In the genomic region with DNA sequence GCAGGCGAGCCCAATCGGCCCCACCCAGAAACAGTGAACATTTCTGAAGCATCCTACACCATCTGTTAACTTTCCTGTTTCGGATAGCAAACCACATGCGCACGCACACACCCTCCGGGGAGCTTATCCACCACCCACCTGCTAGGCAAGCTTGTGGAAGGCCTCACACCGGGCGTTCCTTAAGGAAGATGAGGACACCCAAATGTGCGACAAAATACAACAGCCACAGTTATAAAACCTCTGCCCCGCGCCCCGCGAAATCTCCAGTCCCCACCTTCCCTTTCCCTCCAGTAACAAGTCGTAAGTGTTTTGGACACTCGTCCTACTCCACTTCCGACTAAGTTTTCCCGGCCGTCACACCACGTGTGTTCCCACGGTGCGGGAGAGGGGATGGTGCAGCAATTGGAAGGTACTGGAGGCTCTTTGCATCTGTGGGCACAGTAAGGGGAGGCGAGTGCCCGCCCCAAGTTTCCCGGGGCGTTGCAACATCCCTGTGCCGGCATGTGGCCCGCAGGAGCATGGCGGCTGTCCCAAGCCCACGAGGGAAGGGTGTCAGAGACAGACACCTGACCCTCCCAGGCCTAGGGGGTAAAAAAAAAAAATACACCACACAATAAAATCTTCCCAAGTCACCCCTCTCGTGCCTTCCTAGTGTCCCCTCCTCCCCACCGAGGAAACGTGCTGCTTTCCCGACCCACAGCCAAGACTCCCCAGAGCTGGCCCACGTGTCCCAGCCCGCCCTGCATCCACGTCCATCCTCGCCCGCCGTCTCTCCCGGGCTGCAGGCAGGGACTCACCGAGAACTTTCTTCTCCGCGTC, we compare ENCODE assay signal across 8 mouse cellular contexts. TPM values are rescaled to one million over a fixed set of nuclear protein-coding genes. Genes with fewer than 3 reads are reported as not detected.
DNase-seq lines count a peak whose midpoint lies in the region; ATAC-seq and TF ChIP-seq lines count a peak whose summit lies in the region.

No protein-coding gene starts in this region.

- peak overlapping the region; percentile 94 for H3K9ac ChIP-seq in ES-Bruce4 (ENCODE audit: low read depth, poor library complexity, severe bottlenecking)
- peak overlapping the region; percentile 86 for H3K9ac ChIP-seq in forebrain, embryonic 13.5 days
- H3K9ac ChIP-seq in neural tube, embryonic 15.5 days (replicated peaks), result peak overlapping the region; percentile 84

- peak overlapping the region; percentile 82 for H3K4me3 ChIP-seq in ES-Bruce4 (ENCODE audit: low read depth, low read length)
- peak overlapping the region; percentile 83 for H3K4me3 ChIP-seq in forebrain, embryonic 13.5 days
- peak overlapping the region; percentile 70 for H3K4me3 ChIP-seq in lung, adult 2 months (replicated peaks; ENCODE audit: extremely low read depth, low read depth, low read length)
- H3K4me3 ChIP-seq in neural tube, embryonic 15.5 days (replicated peaks), result peak overlapping the region; percentile 81

- ATAC-seq in forebrain, embryonic 13.5 days, result peak; percentile 49
- peak; percentile 75 for ATAC-seq in neural tube, embryonic 15.5 days (ENCODE audit: low FRiP score)

- H3K9me3 ChIP-seq in ES-Bruce4 (replicated peaks; ENCODE audit: control insufficient read depth, insufficient read depth, low read length, poor library complexity, severe bottlenecking), result no peaks in the 10 kb centered on the region
- no peaks in the 10 kb centered on the region for H3K9me3 ChIP-seq in forebrain, embryonic 13.5 days (replicated peaks)
- H3K9me3 ChIP-seq in neural tube, embryonic 15.5 days (replicated peaks), result no peaks in the 10 kb centered on the region

- DNase-seq in c-Kit-positive CD71-positive TER-119-negative erythroid progenitor cells, embryonic 14.5 days (ENCODE audit: low read depth), result peak; percentile 86
- peak; percentile 65 to 69 for DNase-seq in heart, postnatal 10 days
- peak; percentile 65 to 81 for DNase-seq in layer of hippocampus, adult 18-20 months (ENCODE audit: low spot score in 2 of 2)
- peak; percentile 69 for DNase-seq in lung, adult 2 months
- DNase-seq in thymus, adult 18-20 months, result peak; percentile 8 to 19

- H3K4me2 ChIP-seq in forebrain, embryonic 13.5 days, result peak overlapping the region; percentile 81
- peak overlapping the region; percentile 93 for H3K4me2 ChIP-seq in neural tube, embryonic 15.5 days

- WGBS in forebrain, embryonic 13.5 days, result under 1% methylated on average over 43 of the region's 43 CpGs
- WGBS in lung, adult 2 months, result under 1% methylated on average over 43 of the region's 43 CpGs
- under 1% methylated on average over 43 of the region's 43 CpGs for WGBS in neural tube, embryonic 15.5 days

- no peak for TF ChIP-seq CTCF in ES-Bruce4 (IDR thresholded peaks at IDR 0.05; ENCODE audit: low read depth, low read length)
- no peak for TF ChIP-seq CTCF in lung, adult 2 months (IDR thresholded peaks at IDR 0.05; ENCODE audit: insufficient read depth, low read length)

- no peak for TF ChIP-seq POLR2A in ES-Bruce4 (IDR thresholded peaks at IDR 0.05; ENCODE audit: insufficient read depth, low read length)
- no peak for TF ChIP-seq POLR2A in lung, adult 2 months (IDR thresholded peaks at IDR 0.05; ENCODE audit: borderline replicate concordance, extremely low read depth, low read depth, low read length)

- intact Hi-C loops in heart, postnatal 10 days (cut with DNase I), result loop anchor here (2.0 kb wide), 1 partner anchor 31 kb away; no protein-coding TSS in a partner anchor

- no peaks in the 10 kb centered on the region for H3K27me3 ChIP-seq in ES-Bruce4 (ENCODE audit: control insufficient read depth, insufficient read depth, low read length, poor library complexity, severe bottlenecking)
- no peaks in the 10 kb centered on the region for H3K27me3 ChIP-seq in forebrain, embryonic 13.5 days
- no peaks in the 10 kb centered on the region for H3K27me3 ChIP-seq in neural tube, embryonic 15.5 days (replicated peaks)

- TF ChIP-seq EP300 in ES-Bruce4 (IDR thresholded peaks at IDR 0.05; ENCODE audit: insufficient read depth, low read depth, low read length), result 0 out of 2 replicates have a peak, but pooled peaks have one; percentile 38

- H3K27ac ChIP-seq in ES-Bruce4 (ENCODE audit: insufficient read depth, low read length), result peak overlapping the region; percentile 33
- H3K27ac ChIP-seq in forebrain, embryonic 13.5 days, result peak overlapping the region; percentile 78
- peak overlapping the region; percentile 85 for H3K27ac ChIP-seq in neural tube, embryonic 15.5 days (replicated peaks)

- H3K36me3 ChIP-seq in ES-Bruce4 (ENCODE audit: control insufficient read depth, insufficient read depth, low read length, poor library complexity, severe bottlenecking), result peaks cover 12% of the 10 kb centered on the region; the same call in 1 of the 2 replicates
- no peaks in the 10 kb centered on the region for H3K36me3 ChIP-seq in forebrain, embryonic 13.5 days (ENCODE audit: poor library complexity, severe bottlenecking)
- no peaks in the 10 kb centered on the region for H3K36me3 ChIP-seq in neural tube, embryonic 15.5 days

- H3K4me1 ChIP-seq in ES-Bruce4 (ENCODE audit: control insufficient read depth, insufficient read depth, low read length), result no peaks in the 10 kb centered on the region
- peaks cover 52% of the 10 kb centered on the region for H3K4me1 ChIP-seq in forebrain, embryonic 13.5 days
- H3K4me1 ChIP-seq in lung, adult 2 months (ENCODE audit: control insufficient read depth, insufficient read depth, low read length), result peaks cover 16% of the 10 kb centered on the region
- peaks cover 37% of the 10 kb centered on the region for H3K4me1 ChIP-seq in neural tube, embryonic 15.5 days

RNA-seq across cellular contexts. Expression of a gene that starts 0.8 kb away (rescaled TPM):
- 357 and 371 TPM in 2 replicates for polyA plus RNA-seq in ES-Bruce4 (2011; ENCODE audit: insufficient read depth, insufficient read length, low read depth, missing spikeins)
- 27.4 and 27.9 TPM in 2 replicates for polyA plus RNA-seq in forebrain, embryonic 13.5 days (2015; fragmentation: Nextera tagmentation; extraction: Ambion mirVana)
- 100 to 1,000 TPM; 235 to 248 TPM for total RNA-seq in heart, postnatal 10 days (2021)
- 10 to 100 TPM; 41.8 to 44.5 TPM for total RNA-seq in layer of hippocampus, adult 18-20 months (2021)
- 77.9 and 84.9 TPM in 2 replicates for polyA plus RNA-seq in lung, adult 2 months (2012; rRNA removed)
- polyA plus RNA-seq in neural tube, embryonic 15.5 days (2015; fragmentation: Nextera tagmentation; extraction: Ambion mirVana), result 23.2 and 25.8 TPM in 2 replicates

RNA-seq across cellular contexts. Expression of a gene that starts 34.0 kb away (rescaled TPM):
- 0.41 TPM in 1 of 2 replicates, not detected in the other for polyA plus RNA-seq in ES-Bruce4 (2011; ENCODE audit: insufficient read depth, insufficient read length, low read depth, missing spikeins)
- polyA plus RNA-seq in forebrain, embryonic 13.5 days (2015; fragmentation: Nextera tagmentation; extraction: Ambion mirVana), result 1.2 and 1.6 TPM in 2 replicates
- under 1 TPM; 0.14 to 0.20 TPM for total RNA-seq in heart, postnatal 10 days (2021)
- under 1 TPM; 0.32 to 0.41 TPM for total RNA-seq in layer of hippocampus, adult 18-20 months (2021)
- polyA plus RNA-seq in lung, adult 2 months (2012; rRNA removed), result 0.45 and 0.71 TPM in 2 replicates
- 4.2 and 5.4 TPM in 2 replicates for polyA plus RNA-seq in neural tube, embryonic 15.5 days (2015; fragmentation: Nextera tagmentation; extraction: Ambion mirVana)

Comparison
In these comparisons a context has a peak if more than half of its experiments do, and no peak if none do; other contexts are left out.
1. Peak in every context shown above with its lines: DNase-seq, ATAC-seq, H3K4me3 ChIP-seq and H3K27ac ChIP-seq.
2. H3K27ac ChIP-seq: peak in every context shown above with its lines; median percentile 85 in neural tube, embryonic 15.5 days; 78 in forebrain, embryonic 13.5 days; 33 in ES-Bruce4.
3. DNase-seq: peak in every context shown above with its lines; median percentile 86 in c-Kit-positive CD71-positive TER-119-negative erythroid progenitor cells, embryonic 14.5 days; 73 in layer of hippocampus, adult 18-20 months; 69 in lung, adult 2 months; 67 in heart, postnatal 10 days; 14 in thymus, adult 18-20 months.